Mouse (Mus musculus) spleen, adult 2 months (tissue): ENCODE results near the gene Pml. TPM values are rescaled to one million over a fixed set of nuclear protein-coding genes. Genes with fewer than 3 reads are reported as not detected.

ENCODE experiments used
- DNase-seq, 2 experiments: peaks; one replicate each; pipeline versions ENCODE4 v3.0.0 to v3.0.0-alpha.2; 2012 to 2021; ENCODE audit warnings: low spot score in 2 of 2, low read depth in 1 of 2
- H3K27ac ChIP-seq: fragments of 200-500 bp; 2 replicates; pipeline ENCODE4 v1.5.1; 2012; ENCODE audit warnings: low read length, inconsistent platforms; ENCODE audit not compliant: insufficient read depth
- H3K27me3 ChIP-seq: fragments of 200-500 bp; 2 replicates; pipeline ENCODE4 v1.6.1; 2012; ENCODE audit warnings: mild to moderate bottlenecking, moderate library complexity, low read length, inconsistent platforms; ENCODE audit not compliant: control insufficient read depth, insufficient read depth
- H3K36me3 ChIP-seq: fragments of 200-500 bp; 2 replicates; pipeline ENCODE4 v1.6.1; 2012; ENCODE audit warnings: mild to moderate bottlenecking, low read length, inconsistent platforms; ENCODE audit not compliant: control insufficient read depth, insufficient read depth
- H3K4me1 ChIP-seq: fragments of 200-500 bp; 2 replicates; pipeline ENCODE4 v1.6.1; 2011; ENCODE audit warnings: inconsistent platforms; ENCODE audit not compliant: control insufficient read depth, insufficient read depth, insufficient read length
- H3K4me3 ChIP-seq: fragments of 200-500 bp; 2 replicates; pipeline ENCODE4 v1.5.1; 2011; ENCODE audit warnings: mild to moderate bottlenecking, inconsistent platforms; ENCODE audit not compliant: insufficient read depth, insufficient read length; ENCODE audit errors: extremely low read depth
- CTCF ChIP-seq: fragments of 200-500 bp; IDR thresholded peaks from 2 replicates; pipeline ENCODE4 v1.5.1; 2011; ENCODE audit warnings: mild to moderate bottlenecking, inconsistent platforms; ENCODE audit not compliant: insufficient read depth, insufficient read length, insufficient replicate concordance; ENCODE audit errors: extremely low read depth
- POLR2A ChIP-seq: fragments of 200-500 bp; IDR thresholded peaks from 2 replicates; pipeline ENCODE4 v1.6.1; 2011; ENCODE audit warnings: low read depth, low read length, inconsistent platforms
- WGBS: fragments of 180-500 bp; shearing (Covaris S2); methylation state at CpG from one replicate; pipeline ENCODE4 v1.1.7; 2018; 5-methylcytosine and 5-hydroxymethylcytosine counted together
- polyA plus RNA-seq: library from polyadenylated mRNA; depleted of rRNA; stranded (reverse); fragments of >200 nt; gene quantifications from 2 replicates; pipeline ENCODE4 v1.2.3, GENCODE M21; 2012; rRNA removed

Gene Pml
- polyA plus RNA-seq: 91.6 and 121 TPM in 2 replicates

- H3K4me3 ChIP-seq: peak within 1 kb of the TSS; percentile 83
- WGBS: 3% methylated on average over 16 of the region's 16 CpGs
- no peaks in the 10 kb centered on the region for H3K27me3 ChIP-seq
- peak within 1 kb of the TSS; percentile 92 for H3K27ac ChIP-seq
- H3K36me3 ChIP-seq: peaks cover 6% of the 10 kb centered on the region; the same call in 1 of the 2 replicates
- peaks cover 7% of the 10 kb centered on the region; the same call in 1 of the 2 replicates for H3K4me1 ChIP-seq
- DNase-seq: peak in 1 of 2 experiments; percentile 81
- TF ChIP-seq CTCF (no peak), POLR2A (peak; percentile 41; the same call in 1 of the 2 replicates)
Observed at GRCm38 (mm10) chr9:58249592-58250192, at the start of gene Pml. Gene Pml, minus strand, starts transcription at chr9:58249786.

- no peak overlapping the region for H3K4me3 ChIP-seq
- H3K27ac ChIP-seq: no peak overlapping the region
- no peaks in the 10 kb centered on the region for H3K36me3 ChIP-seq
- TF ChIP-seq CTCF (no peak), POLR2A (no peak)
- WGBS: 76% methylated on average over 4 of the region's 4 CpGs
- H3K27me3 ChIP-seq: no peaks in the 10 kb centered on the region
- DNase-seq: no peak
- no peaks in the 10 kb centered on the region for H3K4me1 ChIP-seq
Observed at GRCm38 (mm10) chr9:58297961-58298477, 48.4 kb upstream of the Pml start.

- no peak for TF ChIP-seq POLR2A
- H3K27me3 ChIP-seq: no peaks in the 10 kb centered on the region
- no peak overlapping the region for H3K27ac ChIP-seq
- DNase-seq: no peak
- H3K36me3 ChIP-seq: no peaks in the 10 kb centered on the region
- 89% methylated on average over 6 of the region's 6 CpGs for WGBS
- no peak overlapping the region for H3K4me3 ChIP-seq
- H3K4me1 ChIP-seq: no peaks in the 10 kb centered on the region
Observed at GRCm38 (mm10) chr9:58297065-58297464, 47.5 kb upstream of the Pml start.

GRCm38 (mm10) chr9:58295766-58296361 is 46.3 kb upstream of the Pml start:
- Histone ChIP-seq H3K4me1 (no peaks in the 10 kb centered on the region), H3K27ac (no peak overlapping the region), H3K36me3 (no peaks in the 10 kb centered on the region), H3K4me3 (no peak overlapping the region), H3K27me3 (no peaks in the 10 kb centered on the region)
- TF ChIP-seq CTCF (no peak), POLR2A (no peak)
- no peak for DNase-seq
- 73% methylated on average over 9 of the region's 9 CpGs for WGBS

- DNase-seq: no peak
- no peaks in the 10 kb centered on the region for H3K36me3 ChIP-seq
- no peak overlapping the region for H3K27ac ChIP-seq
- 82% methylated on average over 3 of the region's 3 CpGs for WGBS
- TF ChIP-seq CTCF (no peak), POLR2A (no peak)
- H3K4me1 ChIP-seq: no peaks in the 10 kb centered on the region
- no peaks in the 10 kb centered on the region for H3K27me3 ChIP-seq
- H3K4me3 ChIP-seq: no peak overlapping the region
Observed at GRCm38 (mm10) chr9:58295345-58295744, 45.8 kb upstream of the Pml start.

GRCm38 (mm10) chr9:58294527-58294926 is 44.9 kb upstream of the Pml start:
- Histone ChIP-seq H3K27me3 (no peaks in the 10 kb centered on the region), H3K36me3 (no peaks in the 10 kb centered on the region), H3K4me1 (no peaks in the 10 kb centered on the region), H3K27ac (no peak overlapping the region), H3K4me3 (no peak overlapping the region)
- no peak for TF ChIP-seq POLR2A
- no peak for TF ChIP-seq CTCF
- no peak for DNase-seq
- WGBS: 75% methylated on average over 7 of the region's 7 CpGs

- DNase-seq: no peak
Observed at GRCm38 (mm10) chr9:58289901-58290300, 40.3 kb upstream of the Pml start.

More at GRCm38 (mm10) chr9:58289901-58290300, 40.3 kb upstream of the Pml start:
- H3K27ac ChIP-seq: no peak overlapping the region
- H3K36me3 ChIP-seq: no peaks in the 10 kb centered on the region
- no peak for TF ChIP-seq CTCF
- no peak for TF ChIP-seq POLR2A
- WGBS: 48% methylated on average over 2 of the region's 2 CpGs
- no peaks in the 10 kb centered on the region for H3K4me1 ChIP-seq
- H3K4me3 ChIP-seq: no peak overlapping the region
- H3K27me3 ChIP-seq: no peaks in the 10 kb centered on the region
